Mouse (Mus musculus): ENCODE data around the gene Tardbp.

GRCm38 (mm10) chr4:148667006-148667755 lies 40.4 kb upstream of the Tardbp start:
- TF ChIP-seq CTCF (IDR thresholded peaks at IDR 0.05; ENCODE audit: control insufficient read depth, insufficient read depth, insufficient read length): no peak
- TF ChIP-seq USF1 (IDR thresholded peaks at IDR 0.05; ENCODE audit: low read depth): no peak
- TF ChIP-seq MYOD1 (IDR thresholded peaks at IDR 0.05; ENCODE audit: control insufficient read depth, insufficient read length, low read depth): no peak
- TF ChIP-seq MYOG (IDR thresholded peaks at IDR 0.05; ENCODE audit: control insufficient read depth, extremely low read depth, insufficient read length): no peak
- TF ChIP-seq CEBPB (IDR thresholded peaks at IDR 0.05; ENCODE audit: low read depth): no peak

All from C2C12 (cell line).